Mouse (Mus musculus) embryonic facial prominence, embryonic 14.5 days (tissue): ENCODE measurements around the gene Tnfrsf23. TPM values are rescaled to one million over a fixed set of nuclear protein-coding genes. Genes with fewer than 3 reads are reported as not detected.
"Not testable (repeated sequence)": the region's sequence is repeated elsewhere in the genome, so short reads cannot be mapped to it uniquely, and the experiment has no call there.

Source experiments
- ATAC-seq: fragments of 200-750 bp; cut with Nextera tagmentation; 2 replicates; pipeline ENCODE4 v1.8.0; 2017; ENCODE audit warnings: low read depth, moderate number of reproducible peaks, moderate TSS enrichment
- DNase-seq: peaks from one replicate; pipeline ENCODE4 v3.0.0-alpha.2; 2015; ENCODE audit warnings: low spot score
- H3K27ac ChIP-seq: fragments of 300-500 bp; sonication (generic); replicated peaks from 2 replicates; pipeline ENCODE4 v1.5.1; 2014; ENCODE audit warnings: low read depth, mild to moderate bottlenecking, low read length, moderate library complexity
- H3K27me3 ChIP-seq: fragments of 300-500 bp; sonication (generic); replicated peaks from 2 replicates; pipeline ENCODE4 v1.6.1; 2014; ENCODE audit warnings: low read length; ENCODE audit not compliant: control insufficient read depth, insufficient read depth
- H3K36me3 ChIP-seq: fragments of 300-500 bp; sonication (generic); 2 replicates; pipeline ENCODE4 v1.6.1; 2014; ENCODE audit warnings: low read length, mixed read lengths; ENCODE audit not compliant: control insufficient read depth, insufficient read depth
- H3K4me1 ChIP-seq: fragments of 300-500 bp; sonication (generic); 2 replicates; pipeline ENCODE4 v1.6.1; 2014; ENCODE audit warnings: antibody characterized with exemption, low read length; ENCODE audit not compliant: control insufficient read depth, insufficient read depth
- H3K4me2 ChIP-seq: fragments of 300-500 bp; sonication (generic); 2 replicates; pipeline ENCODE4 v1.6.1; 2014; ENCODE audit warnings: low read depth, mild to moderate bottlenecking, low read length, moderate library complexity, mixed read lengths
- H3K4me3 ChIP-seq: fragments of 300-500 bp; sonication (generic); 2 replicates; pipeline ENCODE4 v1.5.1; 2014; ENCODE audit warnings: low read depth, mild to moderate bottlenecking, low read length
- H3K9ac ChIP-seq: fragments of 300-500 bp; sonication (generic); 2 replicates; pipeline ENCODE4 v1.6.1; 2014; ENCODE audit warnings: low read depth, mild to moderate bottlenecking, low read length, moderate library complexity, mixed read lengths
- H3K9me3 ChIP-seq: fragments of 300-500 bp; sonication (generic); 2 replicates; pipeline ENCODE4 v1.6.1; 2016; ENCODE audit warnings: low read length; ENCODE audit not compliant: control insufficient read depth
- WGBS: fragments of 180-500 bp; shearing (Covaris S2); extraction: QIAGEN DNeasy Blood & Tissue Kit; methylation state at CpG from one replicate; pipeline ENCODE4 v1.1.7; 2014; 5-methylcytosine and 5-hydroxymethylcytosine counted together
- polyA plus RNA-seq: library from polyadenylated mRNA; unstranded; fragments of >200 nt; fragmentation: Nextera tagmentation; extraction: Ambion mirVana; gene quantifications from 2 replicates; pipeline ENCODE4 v1.2.1, GENCODE M21; 2014

Tnfrsf23 gene
- polyA plus RNA-seq, 1 experiment from 2014 or later = 7.0 TPM

DNA sequence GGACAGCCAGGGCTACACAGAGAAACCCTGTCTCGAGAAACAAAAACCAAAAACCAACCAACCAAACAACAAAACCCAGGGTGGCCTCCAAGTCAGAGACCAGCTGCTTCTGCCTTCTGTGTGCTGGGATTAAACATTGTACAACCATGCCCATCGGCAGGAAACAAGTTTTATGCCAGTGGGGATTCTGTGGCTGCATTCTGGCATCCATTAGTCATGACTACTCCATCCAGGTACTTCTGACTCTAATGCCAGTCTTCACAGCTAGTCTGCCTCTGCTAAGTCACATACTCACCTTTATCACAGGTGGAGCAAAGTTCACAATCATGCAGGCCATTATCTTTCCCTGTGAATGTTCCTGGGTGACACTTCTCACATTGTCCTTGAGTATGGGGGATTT, 6.0 kb downstream of the Tnfrsf23 start:
- not testable (repeated sequence) for H3K4me1 ChIP-seq, H3K4me3 ChIP-seq, H3K4me2 ChIP-seq, H3K27me3 ChIP-seq, H3K9ac ChIP-seq, H3K27ac ChIP-seq, ATAC-seq, H3K36me3 ChIP-seq, H3K9me3 ChIP-seq, DNase-seq
- 73% methylated on average over 2 of the region's 2 CpGs for WGBS

DNA sequence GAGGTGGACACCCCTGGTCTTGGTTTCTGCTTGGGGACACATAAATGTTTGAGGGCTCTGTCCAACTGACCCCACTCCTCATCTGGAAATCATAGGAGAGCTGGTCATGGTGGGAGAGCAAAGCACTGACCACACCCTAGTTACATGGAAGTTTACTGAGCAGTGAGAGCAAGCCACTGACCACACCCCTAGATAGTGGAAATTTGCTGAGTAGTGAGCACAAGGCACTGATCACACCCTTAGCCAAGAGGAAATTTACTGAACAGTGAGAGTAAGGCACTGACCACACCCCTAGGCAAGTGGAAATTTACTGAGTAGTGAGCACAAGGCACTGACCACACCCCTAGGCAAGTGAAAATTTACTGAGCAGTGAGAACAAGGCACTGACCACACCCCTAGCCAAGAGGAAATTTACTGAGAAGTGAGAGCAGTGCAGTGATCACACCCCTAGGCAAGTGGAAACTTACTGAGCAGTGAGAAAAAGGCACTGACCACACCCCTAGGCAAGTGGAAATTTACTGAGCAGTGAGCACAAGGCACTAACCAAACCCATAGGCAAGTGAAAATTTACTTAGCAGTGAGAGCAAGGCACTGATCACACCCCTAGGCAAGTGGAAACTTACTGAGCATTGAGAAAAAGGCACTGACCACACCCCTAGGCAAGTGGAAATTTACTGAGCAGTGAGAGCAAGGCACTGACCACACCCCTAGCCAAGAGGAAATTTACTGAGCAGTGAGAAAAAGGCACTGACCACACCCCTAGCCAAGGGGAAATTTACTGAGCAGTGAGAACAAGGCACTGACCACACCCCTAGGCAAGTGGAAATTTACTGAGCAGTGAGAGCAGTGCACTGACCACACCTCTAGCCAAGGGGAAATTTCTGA, 19.0 kb downstream of the Tnfrsf23 start:
- Histone ChIP-seq H3K4me2 (no peak overlapping the region), H3K4me1 (no peaks in the 10 kb centered on the region), H3K9ac (no peak overlapping the region), H3K4me3 (no peak overlapping the region), H3K27me3 (no peaks in the 10 kb centered on the region), H3K36me3 (no peaks in the 10 kb centered on the region), H3K27ac (no peak overlapping the region), H3K9me3 (no peaks in the 10 kb centered on the region)
- DNase-seq = no peak
- no peak for ATAC-seq

DNA sequence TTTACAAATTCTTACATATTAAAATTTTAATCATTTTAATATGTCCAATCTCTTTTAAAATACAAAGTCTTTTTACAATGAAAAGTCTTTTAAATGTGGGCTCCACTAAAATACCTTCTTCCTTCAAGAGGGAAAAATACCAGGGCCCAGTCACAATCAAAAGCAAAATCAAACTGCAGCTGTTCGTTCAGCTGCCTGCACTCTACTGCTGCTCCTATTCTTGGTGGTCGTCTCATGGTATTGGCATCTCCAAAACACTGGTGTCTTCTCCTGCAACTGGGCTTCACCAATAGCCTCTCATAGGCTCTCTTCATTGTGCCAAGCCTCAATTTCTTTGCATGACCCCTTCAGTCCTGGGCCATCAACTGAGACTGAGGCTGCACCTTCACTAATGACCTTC, 22.2 kb downstream of the Tnfrsf23 start:
- no peaks in the 10 kb centered on the region for H3K4me1 ChIP-seq
- WGBS = 71% methylated on average over 2 of the region's 2 CpGs
- no peak overlapping the region for H3K4me3 ChIP-seq
- no peak overlapping the region for H3K27ac ChIP-seq
- H3K9ac ChIP-seq = no peak overlapping the region
- H3K4me2 ChIP-seq = no peak overlapping the region
- H3K9me3 ChIP-seq = no peaks in the 10 kb centered on the region
- DNase-seq = peak; percentile 14
- H3K36me3 ChIP-seq = no peaks in the 10 kb centered on the region
- H3K27me3 ChIP-seq = no peaks in the 10 kb centered on the region
- ATAC-seq = no peak

DNA sequence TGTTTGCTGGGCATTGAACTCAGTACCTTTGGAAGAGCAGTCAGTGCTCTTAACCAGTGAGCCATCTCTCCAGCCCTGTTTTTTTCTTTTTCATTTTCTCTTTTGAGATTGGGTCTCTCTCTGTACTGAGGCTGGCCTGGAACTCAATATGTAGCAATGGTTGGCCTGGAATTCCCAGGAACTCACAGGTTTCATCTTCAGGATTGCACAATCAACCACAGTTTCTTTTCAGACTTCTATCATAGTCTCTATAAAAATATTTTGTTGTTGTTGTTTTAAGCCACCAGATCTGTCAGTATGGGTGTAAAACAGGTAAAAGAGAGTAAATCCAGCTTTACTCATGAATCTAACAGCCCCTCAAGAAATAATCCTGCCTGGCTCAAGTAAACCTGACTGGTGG, 24.9 kb downstream of the Tnfrsf23 start:
- no peak overlapping the region for H3K4me3 ChIP-seq
- H3K9me3 ChIP-seq = no peaks in the 10 kb centered on the region
- H3K27me3 ChIP-seq = no peaks in the 10 kb centered on the region
- no peak overlapping the region for H3K4me2 ChIP-seq
- H3K36me3 ChIP-seq = no peaks in the 10 kb centered on the region
- H3K27ac ChIP-seq = no peak overlapping the region
- H3K9ac ChIP-seq = no peak overlapping the region
- no peaks in the 10 kb centered on the region for H3K4me1 ChIP-seq
- ATAC-seq (no peak), DNase-seq (no peak)

DNA sequence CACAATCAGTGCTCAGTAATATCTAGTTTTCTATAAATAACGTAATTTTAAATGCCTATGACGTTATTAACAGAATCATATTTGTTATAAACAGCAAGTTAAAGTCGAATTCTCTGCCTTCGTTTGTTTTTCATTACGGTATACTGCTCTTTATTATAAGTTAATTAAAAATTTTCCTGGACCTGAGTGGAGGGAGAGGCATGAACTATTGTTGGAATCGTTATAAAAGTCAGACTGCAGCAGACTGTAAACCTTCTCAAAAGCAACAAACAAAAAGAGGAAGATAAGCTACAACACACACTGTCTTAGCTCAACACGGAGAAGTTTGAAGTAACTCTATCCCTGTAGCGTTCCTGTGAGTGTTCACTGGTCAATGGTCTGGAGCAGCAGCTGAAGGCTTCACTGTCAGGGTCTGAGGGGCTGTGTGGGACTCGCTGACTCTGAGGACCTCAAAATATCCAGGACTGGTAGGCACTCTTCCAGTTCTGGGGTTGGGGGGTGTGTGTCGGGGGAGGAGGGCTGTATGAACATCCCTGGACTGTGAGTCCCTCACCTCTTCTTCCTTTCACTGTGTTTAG, 35.8 kb downstream of the Tnfrsf23 start:
- not testable (repeated sequence) for H3K36me3 ChIP-seq, DNase-seq, H3K4me1 ChIP-seq, H3K9me3 ChIP-seq, H3K27ac ChIP-seq, H3K27me3 ChIP-seq, ATAC-seq, H3K9ac ChIP-seq
- Histone ChIP-seq H3K4me2 (peak overlapping the region; percentile 84), H3K4me3 (peak overlapping the region; percentile 70)
- WGBS = 56% methylated on average over 10 of the region's 10 CpGs

DNA sequence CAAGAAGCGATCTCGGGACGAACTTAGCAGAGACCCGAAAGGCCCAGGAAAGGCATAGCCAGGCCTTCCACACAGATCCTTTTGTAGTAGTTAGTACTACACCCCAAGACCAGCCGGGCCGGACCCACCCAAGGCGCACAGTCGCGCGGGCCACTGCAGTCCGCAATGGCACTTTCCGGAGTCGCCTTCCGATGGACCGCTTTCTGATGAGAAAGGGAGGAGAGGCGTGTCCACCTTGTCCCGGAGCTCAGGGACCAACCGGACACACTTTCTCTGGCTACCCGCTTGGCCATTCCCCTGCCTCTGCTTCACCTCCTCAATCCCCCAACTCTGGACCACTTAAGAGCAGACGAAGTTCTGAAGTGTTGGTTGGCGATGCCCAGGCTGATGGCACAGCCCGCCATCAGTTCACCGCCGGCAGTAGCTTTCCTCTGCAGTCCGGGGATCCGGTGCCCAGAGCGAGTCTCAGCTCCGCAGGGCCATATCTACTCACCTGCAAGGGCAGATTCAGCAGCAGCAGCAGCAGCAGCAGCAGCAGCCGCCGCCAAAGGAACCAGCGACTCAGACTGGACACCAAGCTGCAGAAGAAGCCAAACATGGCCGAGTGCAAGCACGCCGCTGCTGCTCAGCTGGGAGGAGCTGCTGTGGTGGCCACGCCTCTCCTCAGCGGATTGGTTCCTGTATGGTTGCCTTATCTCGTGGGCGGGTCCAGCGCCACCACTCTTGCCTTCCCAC, 36.5 kb downstream of the Tnfrsf23 start, which contains the start of gene Tnfrsf22:
TSS of gene Tnfrsf22 (minus strand) at position 628 of the 735 bp plus-strand sequence.
- no peak within 1 kb of the TSS for H3K27ac ChIP-seq
- H3K4me1 ChIP-seq = no peaks in the 10 kb centered on the region
- DNase-seq (peak; percentile 94), ATAC-seq (peak; percentile 99)
- peak within 1 kb of the TSS; percentile 84 for H3K4me2 ChIP-seq
- 4% methylated on average over 34 of the region's 39 CpGs for WGBS
- peak within 1 kb of the TSS; percentile 70 for H3K4me3 ChIP-seq
- H3K27me3 ChIP-seq = no peaks in the 10 kb centered on the region
- H3K36me3 ChIP-seq = no peaks in the 10 kb centered on the region
- peak within 1 kb of the TSS; percentile 76 for H3K9ac ChIP-seq
- peaks cover 4% of the 10 kb centered on the region; the same call in 1 of the 2 replicates for H3K9me3 ChIP-seq

DNA sequence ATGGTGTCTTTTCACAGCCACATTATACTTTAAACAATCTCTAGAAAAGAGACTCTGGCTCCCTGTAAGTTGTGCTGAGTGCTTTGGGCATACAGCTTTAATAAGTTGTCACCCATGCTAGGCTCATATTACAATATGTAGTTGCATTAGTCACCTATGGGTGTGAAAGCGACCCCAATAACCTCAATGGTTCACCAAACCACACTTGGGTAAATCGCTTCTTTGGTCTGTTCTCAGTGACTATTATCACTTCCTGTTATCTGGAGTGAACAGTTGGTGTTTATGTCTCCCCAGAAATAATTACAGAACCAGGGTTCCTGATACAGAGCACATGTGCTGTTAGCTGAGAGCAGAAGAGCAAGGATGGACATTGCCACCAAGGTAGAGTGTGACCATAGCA, 41.7 kb downstream of the Tnfrsf23 start:
- H3K9me3 ChIP-seq, H3K36me3 ChIP-seq, H3K4me3 ChIP-seq, H3K9ac ChIP-seq, H3K4me1 ChIP-seq, H3K27ac ChIP-seq, H3K27me3 ChIP-seq, DNase-seq, H3K4me2 ChIP-seq, ATAC-seq: not testable (repeated sequence)
- 80% methylated on average over 2 of the region's 2 CpGs for WGBS

DNA sequence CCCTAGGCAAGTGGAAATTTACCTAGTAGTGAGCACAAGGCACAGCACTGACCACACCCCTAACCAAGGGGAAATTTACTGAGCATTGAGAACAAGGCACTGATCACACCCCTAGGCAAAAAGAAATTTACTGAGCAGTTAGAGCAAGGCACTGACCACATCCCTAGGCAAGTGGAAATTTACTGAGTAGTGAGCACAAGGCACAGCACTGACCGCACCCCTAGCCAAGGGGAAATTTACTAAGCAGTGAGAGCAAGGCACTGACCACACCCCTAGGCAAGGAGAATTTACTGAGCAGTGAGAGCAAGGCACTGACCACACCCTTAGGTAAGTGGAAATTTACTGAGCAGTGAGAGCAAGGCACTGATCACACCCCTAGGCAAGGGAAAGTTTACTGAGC, 49.0 kb downstream of the Tnfrsf23 start:
- no peaks in the 10 kb centered on the region for H3K9me3 ChIP-seq
- H3K27ac ChIP-seq = no peak overlapping the region
- no peaks in the 10 kb centered on the region for H3K27me3 ChIP-seq
- no peak overlapping the region for H3K4me3 ChIP-seq
- no peak overlapping the region for H3K4me2 ChIP-seq
- ATAC-seq (no peak), DNase-seq (no peak)
- H3K36me3 ChIP-seq = 0 out of 2 replicates have a peak, but pooled peaks cover 7% of the 10 kb centered on the region
- no peak overlapping the region for H3K9ac ChIP-seq
- WGBS = 89% methylated on average over 1 of the region's 1 CpGs
- H3K4me1 ChIP-seq = no peaks in the 10 kb centered on the region
